Mouse (Mus musculus) heart, postnatal 0 days (tissue): Measurements from ENCODE around the gene Efl1. TPM values are rescaled to one million over a fixed set of nuclear protein-coding genes. Genes with fewer than 3 reads are reported as not detected.

Source experiments
- ATAC-seq: fragments of 200-750 bp; cut with Nextera tagmentation; 2 replicates; pipeline ENCODE4 v1.8.0; 2017; ENCODE audit warnings: low read depth, moderate number of reproducible peaks, moderate library complexity; ENCODE audit not compliant: insufficient read depth
- DNase-seq: peaks from one replicate; pipeline ENCODE4 v3.0.0-alpha.2; 2016; ENCODE audit warnings: low spot score
- H3K27ac ChIP-seq: fragments of 300-500 bp; sonication (generic); 2 replicates; pipeline ENCODE4 v1.5.1; 2014; ENCODE audit warnings: low read depth, mild to moderate bottlenecking
- H3K27me3 ChIP-seq: fragments of 300-500 bp; sonication (generic); 2 replicates; pipeline ENCODE4 v1.6.1; 2014; ENCODE audit warnings: low read length, mixed read lengths; ENCODE audit not compliant: control insufficient read depth, insufficient read depth
- H3K36me3 ChIP-seq: fragments of 300-500 bp; sonication (generic); replicated peaks from 2 replicates; pipeline ENCODE4 v1.6.1; 2014; ENCODE audit warnings: low read length, mixed read lengths; ENCODE audit not compliant: control insufficient read depth, insufficient read depth
- H3K4me1 ChIP-seq: fragments of 300-500 bp; sonication (generic); 2 replicates; pipeline ENCODE4 v1.6.1; 2014; ENCODE audit warnings: antibody characterized with exemption; ENCODE audit not compliant: control insufficient read depth, insufficient read depth
- H3K4me2 ChIP-seq: fragments of 300-500 bp; sonication (generic); 2 replicates; pipeline ENCODE4 v1.6.1; 2014; ENCODE audit warnings: low read depth, mild to moderate bottlenecking, low read length, moderate library complexity
- H3K4me3 ChIP-seq: fragments of 300-500 bp; sonication (generic); 2 replicates; pipeline ENCODE4 v1.5.1; 2014; ENCODE audit warnings: low read depth, low read length
- H3K9ac ChIP-seq: fragments of 300-500 bp; sonication (generic); replicated peaks from 2 replicates; pipeline ENCODE4 v1.6.1; 2014; ENCODE audit warnings: low read depth, low read length, mixed read lengths
- H3K9me3 ChIP-seq: fragments of 300-500 bp; sonication (generic); replicated peaks from 2 replicates; pipeline ENCODE4 v1.6.1; 2016; ENCODE audit warnings: low read length; ENCODE audit not compliant: control insufficient read depth
- CTCF ChIP-seq: IDR thresholded peaks from 2 replicates; pipeline ENCODE4 v1.5.1; 2016; ENCODE audit warnings: antibody characterized with exemption, control low read depth, low read depth
- EP300 ChIP-seq: IDR thresholded peaks from 2 replicates; pipeline ENCODE4 v1.6.1; 2016; ENCODE audit warnings: antibody characterized with exemption, low read depth
- whole genome bisulfite sequencing: fragments of 180-500 bp; shearing (Covaris S2); extraction: QIAGEN DNeasy Blood & Tissue Kit; methylation state at CpG from one replicate; pipeline ENCODE4 v1.1.7; 2014; 5-methylcytosine and 5-hydroxymethylcytosine counted together
- polyA plus RNA-seq: library from polyadenylated mRNA; unstranded; fragments of >200 nt; fragmentation: Nextera tagmentation; extraction: Ambion mirVana; gene quantifications from 2 replicates; pipeline ENCODE4 v1.2.1, GENCODE M21; 2015
- total RNA-seq: library from RNA; depleted of rRNA; stranded (reverse); fragments of >200 nt; gene quantifications from 2 replicates; pipeline ENCODE4 v1.2.3, GENCODE M21; 2014; ENCODE audit warnings: low replicate concordance

Gene Efl1
- total and polyA plus RNA-seq, 2 experiments from 2014 or later: 12.2 to 18.2 TPM

- DNase-seq (no peak), ATAC-seq (no peak)
- H3K4me2 ChIP-seq: no peak overlapping the region
- H3K9me3 ChIP-seq: no peaks in the 10 kb centered on the region
- no peak overlapping the region for H3K9ac ChIP-seq
- no peak overlapping the region for H3K27ac ChIP-seq
- TF ChIP-seq CTCF (no peak), EP300 (no peak)
- 0 out of 2 replicates have a peak, but pooled peaks cover 3% of the 10 kb centered on the region for H3K36me3 ChIP-seq
- no peak overlapping the region for H3K4me3 ChIP-seq
- 0 out of 2 replicates have a peak, but pooled peaks cover 4% of the 10 kb centered on the region for H3K4me1 ChIP-seq
- no peaks in the 10 kb centered on the region for H3K27me3 ChIP-seq
- WGBS: 54% methylated on average over 6 of the region's 6 CpGs
Observed at GRCm38 (mm10) chr7:82733995-82734394, 85.6 kb downstream of the Efl1 start.

- TF ChIP-seq EP300 (no peak), CTCF (no peak)
- 81% methylated on average over 3 of the region's 3 CpGs for WGBS
- no peak overlapping the region for H3K9ac ChIP-seq
- H3K4me2 ChIP-seq: no peak overlapping the region
- H3K4me1 ChIP-seq: 0 out of 2 replicates have a peak, but pooled peaks cover 4% of the 10 kb centered on the region
- H3K4me3 ChIP-seq: no peak overlapping the region
- DNase-seq (no peak), ATAC-seq (no peak)
- 0 out of 2 replicates have a peak, but pooled peaks cover 3% of the 10 kb centered on the region for H3K36me3 ChIP-seq
- H3K27ac ChIP-seq: no peak overlapping the region
- H3K9me3 ChIP-seq: no peaks in the 10 kb centered on the region
- no peaks in the 10 kb centered on the region for H3K27me3 ChIP-seq
Observed at GRCm38 (mm10) chr7:82734748-82735600, 86.6 kb downstream of the Efl1 start.

GRCm38 (mm10) chr7:82743116-82743765 lies 94.8 kb downstream of the Efl1 start:
- no peak overlapping the region for H3K9ac ChIP-seq
- no peaks in the 10 kb centered on the region; the same call in 1 of the 2 replicates for H3K4me1 ChIP-seq
- TF ChIP-seq EP300: no peak
- TF ChIP-seq CTCF: no peak
- H3K4me3 ChIP-seq: no peak overlapping the region
- H3K36me3 ChIP-seq: no peaks in the 10 kb centered on the region
- 71% methylated on average over 11 of the region's 11 CpGs for WGBS
- no peak for ATAC-seq
- H3K4me2 ChIP-seq: 0 out of 2 replicates have a peak overlapping the region, but pooled peaks have one; percentile 28
- no peak overlapping the region for H3K27ac ChIP-seq
- no peaks in the 10 kb centered on the region for H3K27me3 ChIP-seq
- DNase-seq: no peak
- H3K9me3 ChIP-seq: no peaks in the 10 kb centered on the region

- DNase-seq (no peak), ATAC-seq (no peak; the same call in 1 of the 2 replicates)
- Histone ChIP-seq H3K4me2 (no peak overlapping the region; the same call in 1 of the 2 replicates), H3K4me1 (no peaks in the 10 kb centered on the region; the same call in 1 of the 2 replicates), H3K4me3 (no peak overlapping the region), H3K27ac (no peak overlapping the region), H3K27me3 (no peaks in the 10 kb centered on the region), H3K36me3 (no peaks in the 10 kb centered on the region), H3K9me3 (no peaks in the 10 kb centered on the region), H3K9ac (no peak overlapping the region)
- 53% methylated on average over 18 of the region's 18 CpGs for WGBS
- TF ChIP-seq EP300: no peak
- no peak for TF ChIP-seq CTCF
Observed at GRCm38 (mm10) chr7:82744167-82744715, 95.8 kb downstream of the Efl1 start.

- H3K27me3 ChIP-seq: no peaks in the 10 kb centered on the region
- no peak overlapping the region for H3K4me3 ChIP-seq
- peaks cover 8% of the 10 kb centered on the region for H3K36me3 ChIP-seq
- ATAC-seq: no peak
- no peaks in the 10 kb centered on the region for H3K9me3 ChIP-seq
- no peak overlapping the region for H3K27ac ChIP-seq
- WGBS: 64% methylated on average over 2 of the region's 2 CpGs
- no peak for DNase-seq
- TF ChIP-seq EP300: no peak
- TF ChIP-seq CTCF: no peak
- H3K4me2 ChIP-seq: no peak overlapping the region
- H3K4me1 ChIP-seq: peaks cover 18% of the 10 kb centered on the region
- H3K9ac ChIP-seq: no peak overlapping the region
Observed at GRCm38 (mm10) chr7:82748812-82749211, 100.4 kb downstream of the Efl1 start.
